Mouse (Mus musculus) midbrain, embryonic 15.5 days (tissue): ENCODE results near the gene Gng2. TPM values are rescaled to one million over a fixed set of nuclear protein-coding genes. Genes with fewer than 3 reads are reported as not detected.
"Not testable (repeated sequence)": the region's sequence is repeated elsewhere in the genome, so short reads cannot be mapped to it uniquely, and the experiment has no call there.

Source experiments
- ATAC-seq: fragments of 200-750 bp; cut with Nextera tagmentation; replicated peaks from 2 replicates; pipeline ENCODE4 v1.8.0; 2017; ENCODE audit warnings: moderate TSS enrichment
- H3K27ac ChIP-seq: fragments of 300-500 bp; sonication (generic); 2 replicates; pipeline ENCODE4 v1.5.1; 2015; ENCODE audit warnings: mild to moderate bottlenecking, inconsistent platforms
- H3K27me3 ChIP-seq: fragments of 300-500 bp; sonication (generic); replicated peaks from 2 replicates; pipeline ENCODE4 v1.6.1; 2015; ENCODE audit warnings: inconsistent platforms
- H3K36me3 ChIP-seq: fragments of 300-500 bp; sonication (generic); replicated peaks from 2 replicates; pipeline ENCODE4 v1.6.1; 2015; ENCODE audit warnings: inconsistent platforms
- H3K4me1 ChIP-seq: fragments of 300-500 bp; sonication (generic); 2 replicates; pipeline ENCODE4 v1.6.1; 2015; ENCODE audit warnings: inconsistent platforms
- H3K4me2 ChIP-seq: fragments of 300-500 bp; sonication (generic); 2 replicates; pipeline ENCODE4 v1.6.1; 2015; ENCODE audit warnings: inconsistent platforms, mild to moderate bottlenecking, moderate library complexity
- H3K4me3 ChIP-seq: fragments of 300-500 bp; sonication (generic); 2 replicates; pipeline ENCODE4 v1.5.1; 2015; ENCODE audit warnings: mild to moderate bottlenecking, inconsistent platforms
- H3K9ac ChIP-seq: fragments of 300-500 bp; sonication (generic); 2 replicates; pipeline ENCODE4 v1.6.1; 2015; ENCODE audit warnings: mild to moderate bottlenecking, inconsistent platforms
- H3K9me3 ChIP-seq: fragments of 300-500 bp; sonication (generic); 2 replicates; pipeline ENCODE4 v1.6.1; 2016; ENCODE audit warnings: inconsistent platforms
- WGBS: fragments of 180-500 bp; shearing (Covaris S2); methylation state at CpG from one replicate; pipeline ENCODE4 v1.1.7; 2015; ENCODE audit warnings: mixed read lengths; 5-methylcytosine and 5-hydroxymethylcytosine counted together
- polyA plus RNA-seq: library from polyadenylated mRNA; unstranded; fragments of >200 nt; fragmentation: Nextera tagmentation; extraction: Ambion mirVana; gene quantifications from 2 replicates; pipeline ENCODE4 v1.2.1, GENCODE M21; 2015

Gene Gng2
- polyA plus RNA-seq, 1 experiment from 2014 or later: 467 TPM

DNA sequence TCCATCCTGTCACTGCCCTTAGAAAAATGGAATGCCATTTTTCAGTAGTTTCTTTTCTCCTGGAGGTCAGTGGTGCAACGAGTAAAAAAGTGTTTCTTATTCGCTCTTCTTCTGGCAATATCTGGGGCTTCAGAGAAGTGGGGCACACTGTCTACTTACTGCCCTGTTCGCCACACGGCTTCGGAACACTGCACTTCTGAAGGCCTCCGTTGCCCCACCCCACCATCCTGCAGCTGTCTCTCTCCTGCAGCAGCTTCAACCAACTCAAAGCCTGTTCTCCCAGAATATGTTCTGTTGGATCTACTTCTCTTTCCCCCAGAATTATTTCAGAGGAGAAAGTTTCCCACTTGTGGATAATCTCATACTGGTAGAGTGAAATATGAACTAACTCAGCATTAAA lies 52.3 kb downstream of the Gng2 start:
- Histone ChIP-seq H3K36me3 (no peaks in the 10 kb centered on the region), H3K9ac (no peak overlapping the region), H3K4me2 (no peak overlapping the region), H3K9me3 (no peaks in the 10 kb centered on the region), H3K4me1 (peaks cover 34% of the 10 kb centered on the region), H3K27me3 (no peaks in the 10 kb centered on the region), H3K4me3 (no peak overlapping the region), H3K27ac (peak overlapping the region; percentile 22)
- ATAC-seq: no peak
- 19% methylated on average over 6 of the region's 6 CpGs for WGBS

DNA sequence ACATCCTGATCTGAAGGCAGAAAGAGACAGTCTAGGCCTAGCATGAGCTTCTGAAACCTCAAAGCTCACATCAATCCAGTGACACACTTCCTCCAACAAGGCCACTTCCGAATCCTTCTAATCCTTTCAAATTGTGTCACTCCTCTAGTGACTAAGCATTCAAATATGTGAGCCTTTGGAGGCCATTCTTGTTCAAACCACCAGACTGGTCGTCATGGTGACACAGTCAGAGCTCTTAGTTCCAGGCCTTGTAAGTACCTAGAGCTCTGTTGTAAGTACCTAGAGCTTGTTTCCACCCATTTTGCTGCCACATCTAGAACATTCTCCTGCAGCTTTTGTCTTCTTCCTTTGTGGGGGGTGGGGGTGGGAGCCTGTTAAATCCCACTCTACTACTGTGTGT lies 53.3 kb downstream of the Gng2 start:
- ATAC-seq: no peak
- WGBS: 77% methylated on average over 2 of the region's 2 CpGs

DNA sequence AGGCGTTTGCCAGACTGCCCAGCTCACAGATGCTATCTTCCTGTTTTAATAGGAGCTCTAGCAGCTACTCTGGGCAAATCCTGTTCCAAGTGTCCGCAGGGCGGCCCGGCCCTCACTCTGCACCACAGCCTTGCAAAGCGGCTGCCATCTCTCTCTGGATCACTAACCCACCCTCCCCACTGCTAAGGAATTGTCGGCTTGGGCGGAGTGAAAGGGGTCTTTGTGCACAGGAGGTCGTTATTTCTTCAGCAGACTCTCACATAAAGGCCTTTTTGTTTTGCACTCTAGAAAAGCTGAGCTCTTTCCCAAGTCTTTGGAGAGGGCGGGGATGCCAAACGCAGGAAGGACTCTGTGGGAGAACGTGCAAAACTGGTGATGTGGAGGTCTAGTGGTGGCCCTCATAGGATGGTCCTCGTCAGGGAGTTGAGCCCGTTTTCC lies 57.2 kb downstream of the Gng2 start:
- no peak overlapping the region for H3K9ac ChIP-seq
- H3K4me1 ChIP-seq: peaks cover 26% of the 10 kb centered on the region
- no peaks in the 10 kb centered on the region for H3K27me3 ChIP-seq
- no peak overlapping the region for H3K4me3 ChIP-seq
- H3K4me2 ChIP-seq: no peak overlapping the region
- H3K36me3 ChIP-seq: no peaks in the 10 kb centered on the region
- H3K9me3 ChIP-seq: no peaks in the 10 kb centered on the region
- H3K27ac ChIP-seq: peak overlapping the region; percentile 35
- peak; percentile 61 for ATAC-seq
- WGBS: 8% methylated on average over 13 of the region's 13 CpGs

More for the DNA sequence above, 53.3 kb downstream of the Gng2 start:
- Histone ChIP-seq H3K27ac (no peak overlapping the region), H3K27me3 (no peaks in the 10 kb centered on the region), H3K9ac (no peak overlapping the region), H3K4me3 (no peak overlapping the region), H3K36me3 (no peaks in the 10 kb centered on the region), H3K4me1 (peaks cover 43% of the 10 kb centered on the region), H3K4me2 (no peak overlapping the region), H3K9me3 (no peaks in the 10 kb centered on the region)

DNA sequence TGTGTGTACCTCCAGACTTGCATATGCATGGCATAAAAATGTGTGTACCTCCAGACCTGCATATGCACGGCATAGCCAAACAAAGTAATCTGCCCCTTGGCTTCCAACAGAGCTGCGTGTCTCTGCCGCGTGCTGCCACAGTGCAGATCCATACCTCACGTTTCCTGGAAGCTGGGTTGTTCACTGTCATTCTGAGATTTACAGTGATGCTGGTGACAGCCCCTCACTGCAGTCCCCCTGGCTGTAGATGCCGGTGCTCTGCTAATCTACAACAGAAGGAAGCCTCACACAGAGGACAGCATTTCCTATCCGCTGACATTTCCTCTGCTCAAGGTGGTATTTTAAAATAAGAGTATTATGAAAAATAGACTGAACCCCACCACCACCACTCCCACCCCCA lies 57.6 kb downstream of the Gng2 start:
- peak overlapping the region; percentile 35 for H3K27ac ChIP-seq
- 44% methylated on average over 7 of the region's 7 CpGs for WGBS

DNA sequence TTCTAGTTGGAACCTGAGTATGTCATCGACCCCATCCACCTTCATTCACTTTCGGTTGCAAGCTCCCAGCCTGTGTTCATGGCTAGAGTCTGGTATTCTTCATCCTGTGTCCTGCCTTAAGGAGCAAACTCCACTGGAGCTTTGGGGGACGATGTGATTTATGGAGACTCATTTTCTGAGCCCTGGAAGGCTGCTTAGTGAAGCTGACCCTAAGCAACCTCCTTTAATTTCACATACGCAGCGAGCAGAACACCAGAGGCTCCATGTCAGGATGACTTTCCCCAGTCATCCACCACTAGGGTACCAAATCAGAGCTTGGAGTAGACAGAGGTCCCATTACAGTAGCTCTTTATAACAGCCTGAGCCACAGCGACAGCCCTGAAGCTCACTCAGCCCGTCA lies 59.9 kb downstream of the Gng2 start:
- ATAC-seq: no peak
- peaks cover 27% of the 10 kb centered on the region for H3K4me1 ChIP-seq
- 0 out of 2 replicates have a peak, but pooled peaks cover 2% of the 10 kb centered on the region for H3K36me3 ChIP-seq
- H3K9ac ChIP-seq: no peak overlapping the region
- WGBS: 89% methylated on average over 7 of the region's 7 CpGs
- H3K27ac ChIP-seq: no peak overlapping the region
- H3K27me3 ChIP-seq: no peaks in the 10 kb centered on the region
- no peak overlapping the region for H3K4me3 ChIP-seq
- no peak overlapping the region for H3K4me2 ChIP-seq
- H3K9me3 ChIP-seq: no peaks in the 10 kb centered on the region

More for the DNA sequence above, 57.6 kb downstream of the Gng2 start:
- Histone ChIP-seq H3K9ac (no peak overlapping the region), H3K4me3 (no peak overlapping the region), H3K27me3 (no peaks in the 10 kb centered on the region), H3K4me1 (peaks cover 22% of the 10 kb centered on the region), H3K4me2 (no peak overlapping the region), H3K9me3 (no peaks in the 10 kb centered on the region), H3K36me3 (0 out of 2 replicates have a peak, but pooled peaks cover 2% of the 10 kb centered on the region)
- peak; percentile 45; the same call in 1 of the 2 replicates for ATAC-seq

DNA sequence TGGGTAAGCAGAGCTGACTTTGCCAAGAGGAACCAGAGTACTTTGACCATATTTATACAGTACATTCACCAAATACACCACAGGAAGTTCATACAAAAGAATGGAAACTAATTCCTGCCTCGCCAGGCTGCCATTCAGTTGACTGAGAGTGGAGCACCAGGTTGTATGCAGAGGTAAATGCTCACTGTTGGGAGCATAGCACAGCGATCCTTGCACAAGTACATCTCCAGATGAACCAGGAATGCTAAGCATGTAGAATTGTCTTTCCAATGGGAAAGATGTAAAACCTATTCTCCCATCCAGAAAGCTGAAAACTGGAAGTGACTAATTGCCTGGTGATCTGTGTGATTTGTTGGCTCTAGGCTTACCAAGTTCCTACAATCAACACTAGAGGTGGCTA lies 61.1 kb downstream of the Gng2 start:
- no peak overlapping the region for H3K9ac ChIP-seq
- no peak overlapping the region for H3K27ac ChIP-seq
- 91% methylated on average over 2 of the region's 2 CpGs for WGBS
- no peak for ATAC-seq
- peaks cover 33% of the 10 kb centered on the region for H3K4me1 ChIP-seq
- no peak overlapping the region for H3K4me2 ChIP-seq
- no peak overlapping the region for H3K4me3 ChIP-seq
- H3K9me3 ChIP-seq: no peaks in the 10 kb centered on the region
- H3K36me3 ChIP-seq: 0 out of 2 replicates have a peak, but pooled peaks cover 2% of the 10 kb centered on the region
- H3K27me3 ChIP-seq: no peaks in the 10 kb centered on the region

DNA sequence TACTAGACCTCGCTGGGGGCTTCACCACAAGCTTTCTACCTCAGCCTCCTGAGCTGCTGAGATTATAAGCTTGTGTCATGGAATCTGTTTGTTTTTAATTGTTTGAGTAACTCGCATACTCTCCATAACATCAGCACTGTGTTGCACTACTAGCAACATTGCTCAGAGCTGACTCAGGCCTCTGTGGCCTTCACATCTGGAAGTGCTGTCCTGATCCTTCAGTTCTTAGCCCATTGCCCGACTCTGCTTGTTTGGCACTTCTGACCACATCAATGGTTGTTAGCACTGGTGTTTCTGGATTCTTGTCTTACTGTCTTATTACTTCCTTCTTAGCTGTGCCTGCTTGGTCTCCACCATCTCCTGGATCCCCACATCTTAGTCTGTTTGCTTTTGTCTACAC lies 64.5 kb downstream of the Gng2 start:
- Histone ChIP-seq H3K9me3 (no peaks in the 10 kb centered on the region), H3K4me2 (no peak overlapping the region), H3K9ac (no peak overlapping the region), H3K36me3 (0 out of 2 replicates have a peak, but pooled peaks cover 2% of the 10 kb centered on the region), H3K27me3 (no peaks in the 10 kb centered on the region), H3K4me1 (peaks cover 21% of the 10 kb centered on the region), H3K4me3 (no peak overlapping the region), H3K27ac (no peak overlapping the region)
- ATAC-seq: no peak
- WGBS: 91% methylated on average over 3 of the region's 3 CpGs

DNA sequence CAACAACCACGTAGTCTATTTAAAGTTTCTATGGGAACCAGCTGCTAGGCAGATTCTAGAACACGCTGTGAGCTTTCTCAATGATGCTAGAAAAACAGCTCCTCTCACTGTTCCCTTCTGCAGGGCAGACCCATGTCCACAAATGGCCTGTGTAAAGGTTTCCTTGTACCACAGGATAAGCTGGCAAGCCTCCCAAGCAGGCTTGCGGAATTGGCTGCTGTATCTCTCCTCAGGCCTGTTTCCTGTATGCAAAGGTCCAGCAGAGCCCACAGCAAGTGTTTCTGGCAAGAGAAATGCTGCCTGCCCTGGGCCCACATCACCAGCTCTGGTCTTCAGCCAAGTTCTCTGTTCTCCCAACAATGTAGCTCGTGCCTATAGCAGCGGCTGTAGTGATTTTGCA lies 71.8 kb downstream of the Gng2 start:
- peak overlapping the region; percentile 57 for H3K27ac ChIP-seq
- H3K27me3 ChIP-seq: no peaks in the 10 kb centered on the region
- peaks cover 29% of the 10 kb centered on the region for H3K4me1 ChIP-seq
- H3K4me3 ChIP-seq: no peak overlapping the region
- peaks cover 5% of the 10 kb centered on the region; the same call in 1 of the 2 replicates for H3K36me3 ChIP-seq
- no peaks in the 10 kb centered on the region for H3K9me3 ChIP-seq
- peak; percentile 68 for ATAC-seq
- no peak overlapping the region for H3K9ac ChIP-seq
- WGBS: 45% methylated on average over 5 of the region's 5 CpGs
- no peak overlapping the region for H3K4me2 ChIP-seq

DNA sequence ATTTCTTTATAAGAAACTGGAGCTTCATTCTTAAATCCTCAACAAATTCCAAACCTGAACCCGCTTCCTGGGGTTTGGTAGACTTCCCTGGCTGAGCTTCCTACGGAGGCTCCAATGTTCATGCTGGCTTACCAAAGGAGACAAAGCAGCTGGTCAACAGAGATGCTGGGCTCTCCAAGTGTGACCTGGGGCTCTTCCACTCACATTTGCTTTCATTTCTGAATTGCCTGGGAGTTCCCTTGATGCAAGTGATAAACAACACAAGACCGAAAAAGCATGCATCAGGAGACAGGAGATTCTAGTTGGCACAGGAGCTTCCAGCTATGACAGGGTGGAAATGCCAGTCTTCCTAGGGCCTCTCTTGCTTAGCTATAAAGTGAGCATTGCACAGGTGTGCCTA lies 72.6 kb downstream of the Gng2 start:
- ATAC-seq: peak; percentile 35; the same call in 1 of the 2 replicates
- Histone ChIP-seq H3K36me3 (peaks cover 5% of the 10 kb centered on the region; the same call in 1 of the 2 replicates), H3K27me3 (no peaks in the 10 kb centered on the region), H3K27ac (peak overlapping the region; percentile 57), H3K9ac (no peak overlapping the region), H3K9me3 (no peaks in the 10 kb centered on the region), H3K4me1 (peaks cover 34% of the 10 kb centered on the region), H3K4me3 (no peak overlapping the region), H3K4me2 (no peak overlapping the region)
- WGBS: 21% methylated on average over 3 of the region's 3 CpGs

DNA sequence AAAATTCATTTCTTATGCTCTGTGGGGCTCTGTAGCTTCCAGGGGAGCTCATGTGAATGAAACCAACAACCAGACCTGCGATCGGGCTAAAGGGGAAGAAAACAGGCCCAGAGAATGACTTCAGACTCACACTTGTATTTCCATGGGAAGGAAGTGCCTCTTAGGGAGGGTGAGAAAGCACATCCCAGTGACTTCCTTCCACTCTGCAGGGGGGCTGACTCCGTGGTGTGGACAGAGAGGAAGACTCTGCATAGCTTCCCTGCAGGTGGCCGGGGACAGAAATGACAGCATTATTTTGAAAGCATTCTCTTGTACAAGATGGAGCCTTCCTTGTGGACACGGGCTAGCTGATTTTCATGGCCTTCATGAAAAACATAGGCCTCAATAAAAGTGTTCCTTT lies 73.4 kb downstream of the Gng2 start:
- H3K4me3 ChIP-seq: no peak overlapping the region
- peaks cover 5% of the 10 kb centered on the region; the same call in 1 of the 2 replicates for H3K36me3 ChIP-seq
- H3K27ac ChIP-seq: peak overlapping the region; percentile 49; the same call in 1 of the 2 replicates
- no peak overlapping the region for H3K4me2 ChIP-seq
- peaks cover 34% of the 10 kb centered on the region for H3K4me1 ChIP-seq
- no peaks in the 10 kb centered on the region for H3K9me3 ChIP-seq
- ATAC-seq: no peak
- no peaks in the 10 kb centered on the region for H3K27me3 ChIP-seq
- H3K9ac ChIP-seq: no peak overlapping the region
- WGBS: 35% methylated on average over 5 of the region's 5 CpGs

DNA sequence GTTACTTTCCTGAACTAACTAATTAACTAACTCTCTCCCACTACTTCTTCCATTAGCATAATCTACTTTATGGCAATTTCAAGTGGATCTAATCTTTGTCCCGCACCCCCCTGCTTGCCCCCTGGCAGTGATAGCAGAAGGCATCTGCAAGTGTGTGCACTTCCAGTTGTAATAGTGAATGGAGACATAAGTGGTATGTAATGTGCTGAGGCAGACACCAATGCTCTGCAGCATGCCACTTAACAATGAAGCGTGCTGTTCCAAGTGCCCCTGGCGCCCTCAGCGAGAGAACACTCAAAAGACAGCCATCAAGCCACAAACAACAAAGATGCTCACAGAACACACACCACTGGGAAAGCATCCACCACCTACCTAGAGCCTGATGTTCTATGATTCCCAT lies 76.9 kb downstream of the Gng2 start:
- H3K27ac ChIP-seq: no peak overlapping the region
- WGBS: 52% methylated on average over 4 of the region's 4 CpGs
- no peak overlapping the region for H3K9ac ChIP-seq
- peaks cover 26% of the 10 kb centered on the region for H3K4me1 ChIP-seq
- 0 out of 2 replicates have a peak, but pooled peaks have one; percentile 17 for ATAC-seq
- no peaks in the 10 kb centered on the region for H3K36me3 ChIP-seq
- H3K9me3 ChIP-seq: no peaks in the 10 kb centered on the region
- H3K4me3 ChIP-seq: no peak overlapping the region
- H3K27me3 ChIP-seq: no peaks in the 10 kb centered on the region
- H3K4me2 ChIP-seq: no peak overlapping the region

DNA sequence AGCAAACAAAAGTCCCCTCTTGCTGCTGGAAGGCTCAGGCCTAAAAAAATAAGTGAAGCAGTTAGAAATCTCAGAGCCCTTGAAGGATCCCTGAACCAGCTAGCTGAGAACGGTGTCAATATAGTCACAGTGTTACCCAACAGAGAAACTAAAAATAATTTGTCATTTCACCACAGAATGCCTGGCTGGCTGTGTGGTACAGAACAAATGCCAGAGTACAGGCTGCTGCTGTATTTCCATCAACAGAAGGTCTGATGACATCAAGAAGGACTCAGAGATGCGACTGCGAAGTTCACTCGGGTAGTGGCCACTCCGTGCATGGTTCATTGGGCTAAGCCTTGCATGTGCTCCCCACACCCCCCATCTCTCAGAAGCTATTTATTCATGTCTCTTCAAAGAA lies 89.9 kb downstream of the Gng2 start:
- 0 out of 2 replicates have a peak, but pooled peaks have one; percentile 27 for ATAC-seq
- no peaks in the 10 kb centered on the region for H3K27me3 ChIP-seq

DNA sequence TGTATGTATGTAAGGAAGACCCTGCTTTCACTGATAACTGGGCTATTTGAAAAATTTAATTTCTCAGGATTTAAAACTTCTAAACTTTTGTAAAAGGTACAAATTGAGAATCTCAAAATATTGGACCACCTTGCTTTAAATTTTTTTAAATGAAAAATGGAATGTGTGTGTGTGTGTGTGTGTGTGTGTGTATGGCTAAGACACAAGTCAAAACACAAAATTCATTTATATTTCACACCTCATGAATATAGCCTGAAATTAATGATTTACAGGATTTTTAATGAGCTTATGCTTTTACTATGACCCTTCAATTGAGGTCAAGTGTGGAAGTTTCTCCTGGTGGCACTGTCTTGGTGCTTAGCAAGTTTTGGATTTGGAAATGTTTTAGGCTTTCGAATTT lies 93.0 kb downstream of the Gng2 start:
- ATAC-seq, H3K4me1 ChIP-seq, H3K9ac ChIP-seq, H3K4me3 ChIP-seq, H3K9me3 ChIP-seq, H3K4me2 ChIP-seq, H3K36me3 ChIP-seq, H3K27ac ChIP-seq, H3K27me3 ChIP-seq: not testable (repeated sequence)
- WGBS: 96% methylated on average over 1 of the region's 1 CpGs

More for the DNA sequence above, 89.9 kb downstream of the Gng2 start:
- H3K4me1 ChIP-seq: no peaks in the 10 kb centered on the region
- no peak overlapping the region for H3K4me2 ChIP-seq
- no peaks in the 10 kb centered on the region for H3K9me3 ChIP-seq
- peaks cover 14% of the 10 kb centered on the region; the same call in 1 of the 2 replicates for H3K36me3 ChIP-seq
- no peak overlapping the region for H3K4me3 ChIP-seq
- 96% methylated on average over 5 of the region's 5 CpGs for whole genome bisulfite sequencing
- H3K27ac ChIP-seq: no peak overlapping the region
- no peak overlapping the region for H3K9ac ChIP-seq
